In the genomic region with DNA sequence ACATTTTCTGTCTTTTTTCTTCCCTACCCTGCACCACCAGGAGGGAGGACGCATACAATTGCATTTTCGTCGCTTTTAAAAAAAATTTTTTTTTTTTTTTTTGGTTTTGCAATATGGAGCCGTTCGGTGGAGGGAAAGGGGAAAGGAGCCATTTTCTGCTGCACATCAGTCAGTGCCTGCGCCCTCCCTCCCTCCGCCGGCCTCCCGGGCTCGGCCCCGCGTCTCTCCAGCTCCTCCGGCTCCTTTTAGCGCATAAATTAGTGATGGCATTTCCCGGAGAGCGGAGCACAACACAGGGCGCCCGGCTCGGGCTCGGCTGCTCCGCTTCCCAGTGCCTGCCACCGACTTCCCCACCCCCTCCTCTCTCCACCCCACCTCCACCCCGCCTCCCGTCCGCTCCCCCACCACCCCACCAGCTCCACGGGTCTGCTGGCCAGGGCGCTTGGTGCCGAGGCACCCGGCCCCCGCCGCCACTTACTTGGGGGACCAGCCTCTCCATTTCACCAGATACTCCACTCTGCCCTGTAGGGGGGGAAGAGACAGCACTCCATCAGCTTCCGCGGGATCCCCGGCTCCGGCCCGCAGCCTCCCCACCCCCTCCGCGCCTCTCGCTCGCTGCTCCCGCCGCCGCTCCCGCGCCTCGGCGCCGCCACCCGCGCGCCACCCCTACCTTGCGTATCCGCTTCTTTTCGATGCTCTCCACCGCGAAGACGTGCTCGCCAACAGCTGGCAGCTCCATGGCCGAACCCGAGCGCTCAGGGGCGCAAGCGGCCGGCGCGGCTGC, we compare ENCODE assay signal across 8 mouse cellular contexts. TPM values are rescaled to one million over a fixed set of nuclear protein-coding genes. Genes with fewer than 3 reads are reported as not detected.
DNase-seq lines count a peak whose midpoint lies in the region; ATAC-seq and TF ChIP-seq lines count a peak whose summit lies in the region.

No protein-coding gene starts in this region.

- peaks cover 27% of the 10 kb centered on the region for H3K27me3 ChIP-seq in forebrain, postnatal 0 days (ENCODE audit: insufficient read depth, low read length)
- peaks cover 78% of the 10 kb centered on the region for H3K27me3 ChIP-seq in hindbrain, embryonic 11.5 days (ENCODE audit: control insufficient read depth, insufficient read depth, low read length)
- H3K27me3 ChIP-seq in lung, postnatal 0 days (replicated peaks; ENCODE audit: insufficient read depth, low read length), result no peaks in the 10 kb centered on the region

- no peak for TF ChIP-seq EP300 in lung, postnatal 0 days (IDR thresholded peaks at IDR 0.05)

- no peak overlapping the region for H3K27ac ChIP-seq in ES-E14 (ENCODE audit: insufficient read depth, low read depth, low read length, poor library complexity, severe bottlenecking)
- H3K27ac ChIP-seq in forebrain, postnatal 0 days (ENCODE audit: low read depth, low read length), result peak overlapping the region; percentile 99
- peak overlapping the region; percentile 98 for H3K27ac ChIP-seq in hindbrain, embryonic 11.5 days (ENCODE audit: low read depth, low read length)
- H3K27ac ChIP-seq in lung, postnatal 0 days (ENCODE audit: low read length), result peak overlapping the region; percentile 97

- peaks cover 0 to 32% of the 10 kb centered on the region in 2 experiments; a peak in 2 of 4 replicates for H3K4me1 ChIP-seq in ES-E14 (ENCODE audit: control insufficient read depth in 2 of 2, insufficient read depth in 2 of 2, low read length in 2 of 2, poor library complexity in 1 of 2)
- peaks cover 30% of the 10 kb centered on the region for H3K4me1 ChIP-seq in forebrain, postnatal 0 days (ENCODE audit: insufficient read depth)
- H3K4me1 ChIP-seq in hindbrain, embryonic 11.5 days (replicated peaks; ENCODE audit: control insufficient read depth, insufficient read depth, low read length), result peaks cover 38% of the 10 kb centered on the region
- H3K4me1 ChIP-seq in lung, postnatal 0 days (ENCODE audit: insufficient read depth, low read depth, low read length), result peaks cover 52% of the 10 kb centered on the region

- peak overlapping the region; percentile 62 to 83; a peak in 3 of 4 replicates for H3K4me3 ChIP-seq in ES-E14 (ENCODE audit: insufficient read depth in 1 of 2, low read depth in 1 of 2, low read length in 2 of 2, poor library complexity in 1 of 2, severe bottlenecking in 1 of 2)
- peak overlapping the region; percentile 85 for H3K4me3 ChIP-seq in forebrain, postnatal 0 days (ENCODE audit: low read depth, low read length)
- peak overlapping the region; percentile 82 for H3K4me3 ChIP-seq in hindbrain, embryonic 11.5 days (ENCODE audit: low read depth, low read length)
- H3K4me3 ChIP-seq in lung, postnatal 0 days (ENCODE audit: low read depth, low read length), result peak overlapping the region; percentile 93

- no peaks in the 10 kb centered on the region for H3K9me3 ChIP-seq in ES-E14 (ENCODE audit: control insufficient read depth, insufficient read depth, low read depth, low read length)
- no peaks in the 10 kb centered on the region for H3K9me3 ChIP-seq in forebrain, postnatal 0 days (ENCODE audit: low read length)
- no peaks in the 10 kb centered on the region for H3K9me3 ChIP-seq in hindbrain, embryonic 11.5 days (ENCODE audit: control insufficient read depth, low read length)
- H3K9me3 ChIP-seq in lung, postnatal 0 days (ENCODE audit: low read length), result no peaks in the 10 kb centered on the region

- TF ChIP-seq CTCF in forebrain, postnatal 0 days (IDR thresholded peaks at IDR 0.05; ENCODE audit: low read depth), result peak; percentile 4; the same call in 1 of the 2 replicates
- TF ChIP-seq CTCF in lung, postnatal 0 days (IDR thresholded peaks at IDR 0.05), result no peak; the same call in 1 of the 2 replicates

- in situ Hi-C loops in ES-E14 (cut with MboI; ENCODE audit: low sequenced_read_pairs in 2 of 2, unreplicated experiment in 2 of 2), result loop anchor here in 1 of 2 experiments (5.0 to 25.0 kb wide), 3 partner anchors 33 to 1152 kb away; a partner anchor contains a TSS

- no peak for DNase-seq in ES-E14 (ENCODE audit: low read depth, low spot score)
- peak; percentile 75 for DNase-seq in cerebellum, adult 11-12 months
- peak; percentile 81 for DNase-seq in forebrain, postnatal 0 days
- DNase-seq in hindbrain, embryonic 11.5 days (ENCODE audit: low spot score), result peak; percentile 79
- DNase-seq in layer of hippocampus, adult 9-11 months, result peak; percentile 85
- DNase-seq in lung, postnatal 0 days (ENCODE audit: low spot score), result peak; percentile 80
- DNase-seq in right cerebral cortex, adult 18-20 months, result peak; percentile 84
- peak; percentile 68 for DNase-seq in urinary bladder, postnatal 14 days (ENCODE audit: low spot score)

- H3K9ac ChIP-seq in ES-E14 (ENCODE audit: insufficient read depth, low read depth, low read length, poor library complexity, severe bottlenecking), result peak overlapping the region; percentile 63
- H3K9ac ChIP-seq in forebrain, postnatal 0 days, result peak overlapping the region; percentile 86
- peak overlapping the region; percentile 89 for H3K9ac ChIP-seq in hindbrain, embryonic 11.5 days (ENCODE audit: low read depth, low read length)
- H3K9ac ChIP-seq in lung, postnatal 0 days (replicated peaks; ENCODE audit: low read depth), result peak overlapping the region; percentile 80

- H3K4me2 ChIP-seq in forebrain, postnatal 0 days (ENCODE audit: low read depth), result peak overlapping the region; percentile 92
- H3K4me2 ChIP-seq in hindbrain, embryonic 11.5 days (replicated peaks; ENCODE audit: low read depth, low read length), result peak overlapping the region; percentile 82
- H3K4me2 ChIP-seq in lung, postnatal 0 days (replicated peaks; ENCODE audit: low read depth, low read length), result peak overlapping the region; percentile 79

- no peaks in the 10 kb centered on the region for H3K36me3 ChIP-seq in ES-E14 (ENCODE audit: control insufficient read depth, insufficient read depth, low read length, poor library complexity, severe bottlenecking)
- peaks cover 14% of the 10 kb centered on the region for H3K36me3 ChIP-seq in forebrain, postnatal 0 days (ENCODE audit: insufficient read depth)
- H3K36me3 ChIP-seq in hindbrain, embryonic 11.5 days (ENCODE audit: control insufficient read depth, insufficient read depth, low read length), result no peaks in the 10 kb centered on the region; the same call in 1 of the 2 replicates
- H3K36me3 ChIP-seq in lung, postnatal 0 days (ENCODE audit: insufficient read depth, low read length), result peaks cover 12% of the 10 kb centered on the region; the same call in 1 of the 2 replicates

- 0% methylated on average over 53 of the region's 66 CpGs for WGBS in forebrain, postnatal 0 days
- 1% methylated on average over 47 of the region's 66 CpGs for WGBS in hindbrain, embryonic 11.5 days
- WGBS in lung, postnatal 0 days, result under 1% methylated on average over 60 of the region's 66 CpGs

- ATAC-seq in forebrain, postnatal 0 days, result peak; percentile 67
- peak; percentile 63 for ATAC-seq in hindbrain, embryonic 11.5 days (ENCODE audit: low FRiP score)
- ATAC-seq in lung, postnatal 0 days, result peak; percentile 28

TF ChIP-seq in ES-E14, 5 proteins besides CTCF, POLR2A, EP300 and RAD21:
- TF ChIP-seq CHD2 (IDR thresholded peaks at IDR 0.05; ENCODE audit: low read depth, low read length), result no peak
- no peak for TF ChIP-seq ZC3H11A (IDR thresholded peaks at IDR 0.05; ENCODE audit: borderline replicate concordance, low read depth, low read length)
- TF ChIP-seq ZNF384 (IDR thresholded peaks at IDR 0.05; ENCODE audit: low read depth, low read length), result peak; percentile 77
- no peak for TF ChIP-seq MAFK (IDR thresholded peaks at IDR 0.05; ENCODE audit: insufficient read depth, low read depth, low read length)
- TF ChIP-seq HCFC1 (IDR thresholded peaks at IDR 0.05; ENCODE audit: borderline replicate concordance, insufficient read depth, low read length), result peak; percentile 46; the same call in 1 of the 2 replicates

RNA-seq across cellular contexts. Expression of a gene that starts 0.6 kb away (rescaled TPM):
- total RNA-seq in ES-E14 (2012; rRNA removed), result 0.90 and 1.8 TPM in 2 replicates
- 36.1 and 38.6 TPM in 2 replicates for total RNA-seq in forebrain, postnatal 0 days (2014; rRNA removed)
- polyA plus RNA-seq in forebrain, postnatal 0 days (2015; fragmentation: Nextera tagmentation; extraction: Ambion mirVana), result 21.7 and 26.1 TPM in 2 replicates
- polyA plus RNA-seq in hindbrain, embryonic 11.5 days (2014; fragmentation: Nextera tagmentation; extraction: Ambion mirVana), result 5.4 and 7.1 TPM in 2 replicates
- 8.9 and 9.7 TPM in 2 replicates for polyA plus RNA-seq in lung, postnatal 0 days (2015; fragmentation: Nextera tagmentation; extraction: Ambion mirVana)

RNA-seq across cellular contexts. Expression of a gene that starts 44.7 kb away (rescaled TPM):
- total RNA-seq in ES-E14 (2012; rRNA removed), result 1.1 and 1.2 TPM in 2 replicates
- total RNA-seq in forebrain, postnatal 0 days (2014; rRNA removed), result 14.2 and 21.9 TPM in 2 replicates
- 5.3 and 8.5 TPM in 2 replicates for polyA plus RNA-seq in forebrain, postnatal 0 days (2015; fragmentation: Nextera tagmentation; extraction: Ambion mirVana)
- polyA plus RNA-seq in hindbrain, embryonic 11.5 days (2014; fragmentation: Nextera tagmentation; extraction: Ambion mirVana), result 9.1 and 9.3 TPM in 2 replicates
- polyA plus RNA-seq in lung, postnatal 0 days (2015; fragmentation: Nextera tagmentation; extraction: Ambion mirVana), result 9.4 and 9.8 TPM in 2 replicates
